Mouse (Mus musculus) liver, embryonic 13.5 days (tissue): ENCODE data around the gene Zdhhc6. TPM values are rescaled to one million over a fixed set of nuclear protein-coding genes. Genes with fewer than 3 reads are reported as not detected.

Source experiments
- ATAC-seq: fragments of 200-750 bp; cut with Nextera tagmentation; 2 replicates; pipeline ENCODE4 v1.8.0; 2017; ENCODE audit warnings: low read depth, mild to moderate bottlenecking, moderate number of reproducible peaks, moderate library complexity
- DNase-seq: peaks from one replicate; pipeline ENCODE4 v3.0.0; 2022
- H3K27ac ChIP-seq: fragments of 300-500 bp; sonication (generic); 2 replicates; pipeline ENCODE4 v1.5.1; 2015; ENCODE audit warnings: moderate library complexity, mild to moderate bottlenecking, inconsistent platforms
- H3K27me3 ChIP-seq: fragments of 300-500 bp; sonication (generic); 2 replicates; pipeline ENCODE4 v1.6.1; 2015; ENCODE audit warnings: mild to moderate bottlenecking, inconsistent platforms
- H3K36me3 ChIP-seq: fragments of 300-500 bp; sonication (generic); 2 replicates; pipeline ENCODE4 v1.6.1; 2015; ENCODE audit warnings: mild to moderate bottlenecking, inconsistent platforms
- H3K4me1 ChIP-seq: fragments of 300-500 bp; sonication (generic); replicated peaks from 2 replicates; pipeline ENCODE4 v1.6.1; 2015; ENCODE audit warnings: inconsistent platforms
- H3K4me2 ChIP-seq: fragments of 300-500 bp; sonication (generic); 2 replicates; pipeline ENCODE4 v1.6.1; 2015; ENCODE audit warnings: inconsistent platforms, mild to moderate bottlenecking, moderate library complexity
- H3K4me3 ChIP-seq: fragments of 300-500 bp; sonication (generic); replicated peaks from 2 replicates; pipeline ENCODE4 v1.5.1; 2015; ENCODE audit warnings: mild to moderate bottlenecking, inconsistent platforms
- H3K9ac ChIP-seq: fragments of 300-500 bp; sonication (generic); 2 replicates; pipeline ENCODE4 v1.6.1; 2015; ENCODE audit warnings: mild to moderate bottlenecking, inconsistent platforms
- H3K9me3 ChIP-seq: fragments of 300-500 bp; sonication (generic); replicated peaks from 2 replicates; pipeline ENCODE4 v1.6.1; 2016; ENCODE audit warnings: inconsistent platforms
- WGBS: fragments of 180-500 bp; shearing (Covaris S2); methylation state at CpG from one replicate; pipeline ENCODE4 v1.1.7; 2015; ENCODE audit not compliant: insufficient replicate concordance; 5-methylcytosine and 5-hydroxymethylcytosine counted together
- polyA plus RNA-seq: library from polyadenylated mRNA; unstranded; fragments of >200 nt; fragmentation: Nextera tagmentation; extraction: Ambion mirVana; gene quantifications from 2 replicates; pipeline ENCODE4 v1.2.1, GENCODE M21; 2015

Zdhhc6 gene
- polyA plus RNA-seq: 64.9 and 74.9 TPM in 2 replicates

GRCm38 (mm10) chr19:55315452-55316108, at the start of gene Zdhhc6:
Gene Zdhhc6, minus strand, starts transcription at chr19:55316032.
- peaks cover 30% of the 10 kb centered on the region for H3K36me3 ChIP-seq
- H3K27ac ChIP-seq: peak within 1 kb of the TSS; percentile 87
- no peaks in the 10 kb centered on the region for H3K27me3 ChIP-seq
- ATAC-seq (peak; percentile 75), DNase-seq (peak; percentile 69)
- no peaks in the 10 kb centered on the region for H3K9me3 ChIP-seq
- H3K4me1 ChIP-seq: peaks cover 40% of the 10 kb centered on the region
- H3K4me2 ChIP-seq: peak within 1 kb of the TSS; percentile 88
- H3K4me3 ChIP-seq: peak within 1 kb of the TSS; percentile 93
- peak within 1 kb of the TSS; percentile 91 for H3K9ac ChIP-seq
- WGBS: under 1% methylated on average over 60 of the region's 60 CpGs

- H3K4me1 ChIP-seq: 0 out of 2 replicates have a peak, but pooled peaks cover 6% of the 10 kb centered on the region
Measured at GRCm38 (mm10) chr19:55362606-55363005, 46.8 kb upstream of the Zdhhc6 start.

GRCm38 (mm10) chr19:55350673-55351378, 35.0 kb upstream of the Zdhhc6 start:
- peaks cover 20% of the 10 kb centered on the region for H3K4me1 ChIP-seq
- no peak overlapping the region for H3K4me3 ChIP-seq
- no peak overlapping the region for H3K4me2 ChIP-seq
- H3K36me3 ChIP-seq: peaks cover 8% of the 10 kb centered on the region; the same call in 1 of the 2 replicates
- WGBS: 73% methylated on average over 9 of the region's 9 CpGs
- no peak overlapping the region for H3K27ac ChIP-seq
- no peaks in the 10 kb centered on the region for H3K9me3 ChIP-seq
- ATAC-seq: no peak
- H3K9ac ChIP-seq: no peak overlapping the region
- no peaks in the 10 kb centered on the region for H3K27me3 ChIP-seq
- no peak for DNase-seq

More at GRCm38 (mm10) chr19:55362606-55363005, 46.8 kb upstream of the Zdhhc6 start:
- no peak for DNase-seq
- H3K36me3 ChIP-seq: no peaks in the 10 kb centered on the region
- 88% methylated on average over 9 of the region's 9 CpGs for WGBS
- no peak for ATAC-seq
- no peaks in the 10 kb centered on the region for H3K27me3 ChIP-seq
- H3K9me3 ChIP-seq: no peaks in the 10 kb centered on the region
- no peak overlapping the region for H3K27ac ChIP-seq
- H3K9ac ChIP-seq: no peak overlapping the region
- H3K4me3 ChIP-seq: no peak overlapping the region
- no peak overlapping the region for H3K4me2 ChIP-seq

DNA sequence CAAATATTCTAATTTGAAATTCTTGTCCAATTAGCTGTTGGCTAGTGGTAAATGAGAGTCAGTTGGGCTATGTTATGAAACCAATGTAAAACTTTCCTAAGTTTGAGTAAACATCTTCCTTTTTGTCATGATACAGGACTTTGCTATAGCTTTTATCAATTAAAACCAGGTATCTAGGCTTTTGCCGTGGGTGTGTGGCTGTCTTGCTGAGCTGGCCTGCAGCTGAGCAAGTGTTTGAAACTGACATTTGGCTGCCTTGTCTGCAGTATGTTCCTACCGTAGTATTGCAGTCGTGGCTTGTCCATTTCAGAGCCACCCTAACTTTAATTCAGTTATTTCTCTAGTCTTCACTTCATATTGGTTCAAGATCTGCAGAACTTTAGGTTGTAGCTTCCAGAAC, 32.4 kb upstream of the Zdhhc6 start:
- Histone ChIP-seq H3K27me3 (no peaks in the 10 kb centered on the region), H3K27ac (no peak overlapping the region), H3K4me2 (no peak overlapping the region), H3K36me3 (peaks cover 8% of the 10 kb centered on the region; the same call in 1 of the 2 replicates), H3K9ac (no peak overlapping the region), H3K4me3 (no peak overlapping the region), H3K9me3 (no peaks in the 10 kb centered on the region), H3K4me1 (peaks cover 20% of the 10 kb centered on the region)
- ATAC-seq: no peak
- DNase-seq: no peak
- 44% methylated on average over 3 of the region's 3 CpGs for WGBS

DNA sequence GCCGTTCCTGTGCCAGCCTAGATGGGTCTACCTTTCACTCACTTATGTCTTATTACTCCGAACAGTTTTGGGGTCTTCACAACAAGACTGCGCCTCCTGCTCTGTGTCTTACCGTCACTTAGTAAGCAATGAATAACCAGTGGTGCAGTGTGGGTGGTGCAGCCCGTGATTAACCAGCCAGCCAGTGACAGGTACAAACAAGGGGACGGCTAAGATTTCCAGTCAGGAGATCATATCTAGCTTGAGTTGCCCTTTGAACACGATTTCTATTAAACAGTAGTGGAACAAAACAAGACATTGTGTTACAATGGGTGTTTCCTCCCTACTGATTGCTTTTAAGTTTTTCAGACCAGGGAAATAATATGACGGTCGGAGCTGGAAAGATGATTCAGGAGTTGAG, 27.4 kb upstream of the Zdhhc6 start:
- WGBS: 77% methylated on average over 9 of the region's 9 CpGs
- ATAC-seq: no peak

GRCm38 (mm10) chr19:55342423-55342822, 26.6 kb upstream of the Zdhhc6 start:
- Histone ChIP-seq H3K27me3 (no peaks in the 10 kb centered on the region), H3K4me2 (no peak overlapping the region), H3K4me1 (peaks cover 24% of the 10 kb centered on the region), H3K9ac (no peak overlapping the region), H3K36me3 (peaks cover 8% of the 10 kb centered on the region; the same call in 1 of the 2 replicates), H3K9me3 (no peaks in the 10 kb centered on the region), H3K4me3 (no peak overlapping the region), H3K27ac (no peak overlapping the region)
- DNase-seq (no peak), ATAC-seq (no peak)
- 85% methylated on average over 7 of the region's 7 CpGs for WGBS

More for the DNA sequence above, 27.4 kb upstream of the Zdhhc6 start:
- Histone ChIP-seq H3K27ac (no peak overlapping the region), H3K4me1 (peaks cover 32% of the 10 kb centered on the region), H3K4me3 (no peak overlapping the region), H3K36me3 (peaks cover 8% of the 10 kb centered on the region; the same call in 1 of the 2 replicates), H3K27me3 (no peaks in the 10 kb centered on the region), H3K4me2 (no peak overlapping the region), H3K9ac (no peak overlapping the region), H3K9me3 (no peaks in the 10 kb centered on the region)
- no peak for DNase-seq

- ATAC-seq: no peak
- peaks cover 16% of the 10 kb centered on the region; the same call in 1 of the 2 replicates for H3K36me3 ChIP-seq
- DNase-seq: no peak
- no peak overlapping the region for H3K9ac ChIP-seq
- H3K4me1 ChIP-seq: peaks cover 23% of the 10 kb centered on the region
- no peaks in the 10 kb centered on the region for H3K27me3 ChIP-seq
- H3K4me2 ChIP-seq: no peak overlapping the region
- H3K27ac ChIP-seq: no peak overlapping the region; the same call in 1 of the 2 replicates
- H3K4me3 ChIP-seq: no peak overlapping the region
- no peaks in the 10 kb centered on the region for H3K9me3 ChIP-seq
- WGBS: 44% methylated on average over 3 of the region's 3 CpGs
Measured at GRCm38 (mm10) chr19:55341377-55341776, 25.5 kb upstream of the Zdhhc6 start.

DNA sequence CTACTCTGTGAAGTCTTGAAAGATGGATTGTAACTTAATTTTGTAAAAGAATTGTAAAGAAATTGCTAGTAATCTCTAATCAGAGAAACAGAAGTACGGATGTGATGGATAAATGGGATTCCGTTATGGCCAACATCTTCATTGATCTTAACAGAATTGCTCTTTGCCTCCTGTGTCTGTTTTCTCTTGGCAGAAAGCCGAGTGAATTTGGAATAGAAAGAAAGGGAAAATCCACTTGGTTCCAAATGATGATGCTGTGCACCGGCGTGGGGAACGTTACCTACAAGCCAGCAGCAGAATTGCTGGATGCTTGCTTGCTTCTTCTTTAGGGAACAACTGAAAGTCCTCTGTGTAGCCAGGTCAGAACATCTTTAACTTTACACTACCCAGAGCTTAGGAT, 24.7 kb upstream of the Zdhhc6 start:
- no peak overlapping the region for H3K9ac ChIP-seq
- WGBS: 85% methylated on average over 6 of the region's 6 CpGs
- no peaks in the 10 kb centered on the region for H3K27me3 ChIP-seq
- no peaks in the 10 kb centered on the region for H3K9me3 ChIP-seq
- H3K4me3 ChIP-seq: no peak overlapping the region
- H3K36me3 ChIP-seq: peaks cover 16% of the 10 kb centered on the region; the same call in 1 of the 2 replicates
- DNase-seq: no peak
- H3K4me2 ChIP-seq: no peak overlapping the region
- no peak for ATAC-seq
- H3K27ac ChIP-seq: no peak overlapping the region
- H3K4me1 ChIP-seq: peaks cover 23% of the 10 kb centered on the region

GRCm38 (mm10) chr19:55337664-55338063, 21.8 kb upstream of the Zdhhc6 start:
- ATAC-seq (no peak), DNase-seq (no peak)
- Histone ChIP-seq H3K27me3 (no peaks in the 10 kb centered on the region), H3K9ac (no peak overlapping the region), H3K9me3 (no peaks in the 10 kb centered on the region), H3K27ac (no peak overlapping the region), H3K4me1 (peaks cover 23% of the 10 kb centered on the region), H3K36me3 (peaks cover 16% of the 10 kb centered on the region; the same call in 1 of the 2 replicates), H3K4me3 (no peak overlapping the region), H3K4me2 (no peak overlapping the region)
- 86% methylated on average over 10 of the region's 10 CpGs for WGBS

GRCm38 (mm10) chr19:55337066-55337465, 21.2 kb upstream of the Zdhhc6 start:
- Histone ChIP-seq H3K4me3 (no peak overlapping the region), H3K27me3 (no peaks in the 10 kb centered on the region), H3K4me1 (peaks cover 19% of the 10 kb centered on the region), H3K9me3 (no peaks in the 10 kb centered on the region), H3K27ac (no peak overlapping the region), H3K36me3 (peaks cover 16% of the 10 kb centered on the region; the same call in 1 of the 2 replicates), H3K4me2 (no peak overlapping the region), H3K9ac (no peak overlapping the region)
- DNase-seq (no peak), ATAC-seq (no peak)
- 83% methylated on average over 9 of the region's 9 CpGs for WGBS

DNA sequence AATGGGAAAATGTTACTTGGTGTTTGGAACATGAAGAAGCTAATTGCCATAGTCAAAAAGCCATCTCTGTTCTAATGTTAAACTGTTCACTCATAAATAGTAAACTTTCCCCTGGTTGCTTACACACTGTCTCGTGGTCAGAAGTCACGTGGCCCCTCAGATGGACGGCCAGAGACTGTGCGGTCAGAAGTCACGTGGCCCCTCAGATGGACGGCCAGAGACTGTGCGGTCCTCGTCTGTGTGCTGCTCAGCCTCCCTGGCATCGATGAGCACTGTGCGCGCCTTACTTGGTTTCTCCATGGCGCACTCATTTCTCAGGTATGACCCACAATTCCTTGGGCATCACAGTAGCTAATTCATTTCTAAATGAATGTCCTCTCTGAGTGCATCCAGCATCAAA, 20.6 kb upstream of the Zdhhc6 start:
- DNase-seq (no peak), ATAC-seq (no peak)
- H3K4me1 ChIP-seq: peaks cover 13% of the 10 kb centered on the region
- no peak overlapping the region for H3K4me3 ChIP-seq
- H3K9me3 ChIP-seq: no peaks in the 10 kb centered on the region
- no peak overlapping the region for H3K27ac ChIP-seq
- H3K9ac ChIP-seq: no peak overlapping the region
- H3K27me3 ChIP-seq: no peaks in the 10 kb centered on the region
- H3K4me2 ChIP-seq: no peak overlapping the region
- WGBS: 83% methylated on average over 12 of the region's 12 CpGs
- H3K36me3 ChIP-seq: peaks cover 16% of the 10 kb centered on the region; the same call in 1 of the 2 replicates
